Mouse (Mus musculus) E14TG2a.4 (cell line): ENCODE measurements around the gene Tnnt2.

Source experiments
- CTCF ChIP-seq: conservative IDR thresholded peaks from 2 replicates; pipeline ENCODE4 v1.5.1; 2014; ENCODE audit warnings: low read length
- POU5F1 ChIP-seq: IDR thresholded peaks from 2 replicates; pipeline ENCODE4 v1.6.1; 2014; ENCODE audit warnings: low read length, borderline replicate concordance

GRCm38 (mm10) chr1:135843519-135844262 is 7.5 kb downstream of the Tnnt2 start:
- no peak for TF ChIP-seq CTCF
- TF ChIP-seq POU5F1 = no peak
